Mouse (Mus musculus) urinary bladder, postnatal 36 days (tissue): ENCODE data around the gene Add2.
"Not testable (repeated sequence)": the region's sequence is repeated elsewhere in the genome, so short reads cannot be mapped to it uniquely, and the experiment has no call there.

ENCODE experiments used
- DNase-seq, 2 experiments: peaks; one replicate each; pipeline ENCODE4 v3.0.0; 2022; ENCODE audit warnings: low spot score in 2 of 2, mixed read lengths in 1 of 2

Gene Add2

GRCm38 (mm10) chr6:86028601-86029322, at the start of gene Add2:
Add2 (plus strand) TSS chr6:86028681.
- DNase-seq: no peak

DNA sequence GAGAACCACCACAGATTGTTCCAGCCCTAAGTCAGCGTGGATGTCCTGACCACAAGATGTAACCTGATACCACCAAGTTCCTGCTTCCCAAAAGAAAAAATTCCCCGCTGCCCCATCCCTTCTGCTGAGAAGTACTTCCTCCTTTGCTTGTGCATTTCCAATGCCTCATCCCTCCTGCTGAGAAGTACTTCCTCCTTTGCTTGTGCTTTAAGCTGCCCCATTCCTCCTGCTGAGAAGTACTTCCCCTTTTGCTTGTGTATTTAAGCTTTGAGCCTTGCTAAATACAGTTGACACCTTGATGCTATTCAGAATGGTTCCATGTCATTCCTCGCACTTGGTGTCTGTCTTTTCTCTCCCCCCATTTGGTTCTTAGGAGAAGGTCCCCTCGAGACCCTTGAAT, 49.7 kb upstream of the Add2 start:
- DNase-seq: not testable (repeated sequence)

GRCm38 (mm10) chr6:85984351-85984750, 44.1 kb upstream of the Add2 start:
- no peak for DNase-seq

- DNase-seq: not testable (repeated sequence)
Observed at GRCm38 (mm10) chr6:85989570-85989969, 38.9 kb upstream of the Add2 start.

DNA sequence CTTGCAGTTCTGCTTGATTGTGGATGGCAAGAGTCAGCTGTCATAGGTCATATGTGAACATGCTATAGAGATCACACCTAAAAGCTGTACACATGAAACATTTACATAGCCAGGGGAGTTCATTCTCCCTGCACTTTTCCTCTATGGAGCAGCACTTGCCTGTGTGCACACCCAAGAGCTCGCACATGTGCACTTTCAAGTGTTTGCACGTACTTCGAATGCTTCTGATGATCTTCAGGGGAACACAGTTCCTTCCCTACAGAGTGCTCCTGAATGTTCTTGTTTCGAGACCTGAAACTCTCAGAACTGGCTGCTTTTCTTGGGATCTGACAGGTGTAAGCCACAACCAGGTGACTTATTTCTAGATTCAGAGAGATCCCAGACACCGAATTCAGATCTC, 37.7 kb upstream of the Add2 start:
- not testable (repeated sequence) for DNase-seq

DNA sequence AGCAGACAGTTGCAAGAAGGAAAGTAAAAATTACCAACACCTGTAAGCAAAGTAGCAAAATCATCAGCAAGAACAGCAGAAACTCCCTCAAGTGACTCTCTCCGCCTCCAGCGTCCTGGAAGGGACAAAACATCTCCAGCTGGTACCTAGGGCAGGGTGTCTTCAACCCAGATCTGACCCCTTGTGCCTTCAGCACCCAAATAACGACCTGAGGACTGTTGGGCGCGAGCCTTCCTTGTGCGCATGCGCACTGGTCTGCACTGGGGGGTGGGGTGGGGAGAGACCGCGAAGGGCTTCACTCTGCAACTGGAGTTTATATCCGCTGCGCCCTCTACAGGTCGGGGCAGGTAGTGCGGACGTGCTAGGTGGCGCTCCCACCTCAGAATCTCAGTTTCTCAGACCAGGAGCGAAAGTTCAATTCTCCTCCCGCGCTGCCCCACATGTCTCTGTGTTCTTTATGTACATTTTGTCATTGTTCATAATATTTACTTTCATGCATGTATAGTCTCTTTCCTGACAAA, 25.0 kb upstream of the Add2 start:
- DNase-seq: no peak

GRCm38 (mm10) chr6:86004271-86005148, 24.0 kb upstream of the Add2 start:
- DNase-seq: peak; percentile 57 to 68

DNA sequence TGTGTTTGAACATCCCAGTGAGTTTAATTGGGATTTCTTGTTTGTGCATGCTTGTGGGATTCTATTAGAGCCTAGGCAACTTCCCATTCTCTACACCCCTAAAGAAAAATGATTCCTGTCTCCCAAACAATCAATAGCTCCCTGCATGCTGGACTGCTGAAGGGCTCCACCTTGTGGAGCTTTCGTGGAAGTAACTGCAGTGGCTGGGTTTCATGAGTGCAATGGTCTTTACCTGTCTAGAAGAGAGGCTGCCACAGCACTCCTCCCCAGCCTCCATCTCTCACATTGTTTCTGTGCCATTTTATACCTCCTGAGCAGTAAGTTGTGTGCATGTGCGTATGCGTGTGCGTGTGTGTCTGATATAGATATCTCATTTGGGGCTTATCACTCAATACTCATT, 18.5 kb upstream of the Add2 start:
- peak; percentile 35 to 39 for DNase-seq

DNA sequence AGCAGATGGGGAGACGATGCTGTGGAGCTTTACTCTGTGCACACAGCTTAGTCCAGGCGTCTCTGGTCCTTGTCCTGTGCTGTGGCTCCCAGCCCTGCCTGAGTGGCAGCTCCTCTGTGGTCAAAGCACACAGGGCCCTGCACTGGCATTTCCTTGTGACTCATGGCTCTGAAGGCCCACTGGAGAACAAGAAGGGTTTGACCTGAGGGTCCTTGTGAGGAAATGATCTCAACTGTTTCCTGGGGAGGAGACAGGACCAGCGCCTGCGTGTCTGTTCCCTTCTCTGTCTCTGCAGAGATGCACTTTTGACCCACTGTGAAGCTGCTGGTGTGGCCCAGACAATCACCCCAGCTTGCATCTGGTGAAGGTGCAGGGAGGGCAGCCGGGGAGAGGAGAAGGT, 13.7 kb upstream of the Add2 start:
- not testable (repeated sequence) for DNase-seq

DNA sequence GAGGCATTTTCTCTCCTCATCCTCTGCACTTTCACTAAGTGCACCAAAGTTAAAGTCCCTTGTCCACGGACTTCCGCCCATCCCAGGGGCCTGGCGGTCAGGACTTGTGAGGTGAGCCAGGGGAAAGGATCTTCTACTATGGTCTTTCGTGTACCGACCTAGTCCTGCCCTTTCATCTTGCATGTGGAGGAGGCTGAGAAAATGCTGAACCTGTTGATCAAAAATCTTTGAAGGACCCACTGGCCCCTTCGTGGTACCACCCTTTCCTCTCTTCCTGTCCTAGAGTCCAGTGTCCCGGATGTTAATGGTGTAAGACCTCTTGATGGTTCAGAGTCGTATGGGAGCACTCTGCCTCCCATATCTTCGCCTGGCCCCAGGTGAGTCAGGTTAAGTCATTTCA, 12.6 kb upstream of the Add2 start, which contains the start of gene Figla:
Gene Figla, plus strand, starts transcription at position 301 of the 400 bp plus-strand sequence.
- DNase-seq: no peak

- DNase-seq: no peak
Observed at GRCm38 (mm10) chr6:86016793-86017350, 11.6 kb upstream of the Add2 start.

- DNase-seq: no peak
Observed at GRCm38 (mm10) chr6:86019415-86020237, 8.9 kb upstream of the Add2 start.

DNA sequence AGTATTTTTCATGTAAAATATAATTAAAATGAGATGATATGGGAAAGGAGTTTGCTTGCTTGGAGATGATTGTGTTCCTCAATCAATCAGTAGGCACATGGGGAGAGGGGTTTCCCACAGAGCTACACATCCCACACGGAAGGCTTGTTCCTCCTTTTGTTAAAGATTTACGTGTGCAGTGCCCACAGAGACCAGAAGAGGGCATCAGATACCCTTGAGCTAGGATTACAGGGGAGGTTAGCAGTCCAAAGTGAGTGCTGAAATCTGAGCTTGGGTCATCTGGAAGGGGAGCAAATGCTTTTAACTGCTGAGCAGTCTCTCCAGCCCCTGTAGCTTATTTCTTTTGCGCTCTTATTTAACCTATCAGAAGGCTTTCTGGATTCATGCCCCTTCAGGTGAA, 7.5 kb upstream of the Add2 start:
- no peak for DNase-seq

DNA sequence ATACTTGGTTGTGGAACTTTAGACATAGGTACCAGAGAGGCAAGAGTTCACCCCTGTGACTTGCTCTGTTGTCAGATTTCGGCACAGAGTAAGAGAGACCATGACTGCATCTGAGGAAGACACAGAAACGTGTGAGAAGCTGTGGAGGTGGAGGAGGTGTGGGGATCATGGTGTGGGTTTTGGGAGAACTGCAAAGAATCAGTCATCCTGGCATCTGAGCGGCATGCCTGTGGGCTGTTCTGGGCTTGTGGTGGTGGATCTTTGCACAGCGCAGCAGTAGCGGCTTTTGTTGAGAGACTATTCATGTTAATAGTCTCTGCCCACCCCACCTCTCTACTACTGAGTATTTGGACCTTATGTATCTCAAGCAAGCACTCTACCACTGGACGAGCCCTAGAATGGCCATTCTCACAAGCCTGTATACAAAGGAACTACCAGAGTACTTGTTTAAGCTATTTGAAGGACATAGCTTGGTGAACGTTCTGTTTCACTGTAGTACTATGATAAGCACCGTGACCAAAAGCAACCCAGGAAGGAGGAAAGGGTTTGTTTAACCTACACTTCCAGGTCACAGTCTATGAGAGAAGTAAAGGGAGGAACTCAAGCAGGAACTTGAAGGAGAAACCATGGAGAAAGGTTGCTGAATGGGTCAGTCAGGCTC, 1.7 kb upstream of the Add2 start:
- DNase-seq: no peak

DNA sequence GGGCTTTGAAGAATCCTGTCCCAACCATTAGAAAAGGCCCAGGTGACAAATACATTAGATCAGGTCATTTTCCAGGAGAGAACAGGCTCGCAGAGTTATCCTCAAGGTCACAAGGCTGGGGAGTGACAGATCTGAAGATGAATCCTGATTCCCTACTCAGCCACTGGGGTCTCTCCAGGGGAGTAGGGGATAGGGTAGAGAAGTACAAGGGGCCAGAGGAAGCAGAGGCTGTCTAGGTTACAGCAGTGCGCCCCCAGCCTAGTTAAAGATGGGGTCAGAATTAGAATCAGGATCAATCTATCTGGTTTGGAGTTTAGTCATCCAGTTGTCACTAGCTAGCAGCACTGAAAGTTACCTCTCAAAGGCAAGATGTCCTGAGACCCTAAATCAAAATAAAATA, 331 bp upstream of the Add2 start:
- no peak for DNase-seq

- DNase-seq: no peak
Observed at GRCm38 (mm10) chr6:86029323-86029713, 837 bp downstream of the Add2 start.

DNA sequence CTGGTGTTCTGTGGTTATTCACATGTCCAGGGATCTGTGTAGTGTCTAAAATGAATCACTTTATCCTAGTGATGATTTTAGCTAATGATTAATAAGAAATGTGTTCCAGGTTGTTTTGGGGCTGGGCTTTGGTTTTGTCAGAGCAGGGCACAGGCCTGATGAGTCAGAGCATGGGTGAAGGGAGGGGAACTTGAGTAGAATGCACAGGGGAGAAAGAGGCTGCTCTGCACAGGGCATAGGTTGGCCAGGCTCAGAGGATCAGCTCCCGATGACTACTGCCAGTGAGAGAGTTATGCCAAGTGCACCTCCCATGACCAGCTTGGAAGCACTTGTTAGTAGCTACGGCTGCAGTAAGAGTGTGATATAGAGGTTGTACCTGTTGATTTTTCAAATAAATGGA, 3.0 kb downstream of the Add2 start:
- DNase-seq: peak in 1 of 2 experiments; percentile 36

GRCm38 (mm10) chr6:86033635-86034034, 5.2 kb downstream of the Add2 start:
- DNase-seq: no peak

DNA sequence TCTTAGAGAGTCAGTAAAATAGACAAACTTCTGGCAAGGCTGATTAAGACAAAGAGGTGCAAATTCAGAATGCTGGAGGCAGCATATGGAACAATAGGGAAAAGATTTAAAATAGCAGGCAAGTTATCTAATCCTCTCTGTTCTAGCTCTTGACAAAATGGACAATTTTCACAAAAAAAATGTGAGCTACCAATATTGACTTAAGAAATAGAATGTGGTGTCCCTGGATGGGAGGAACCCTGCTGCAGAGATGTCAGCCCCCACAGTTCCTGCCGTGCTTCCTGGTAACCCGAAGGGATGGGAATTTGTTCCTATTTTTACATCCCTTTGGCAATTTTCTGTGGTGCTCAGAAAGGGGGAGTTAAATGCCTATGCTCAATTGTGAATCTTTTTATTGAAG, 10.4 kb downstream of the Add2 start:
- no peak for DNase-seq

- DNase-seq: no peak
Observed at GRCm38 (mm10) chr6:86040140-86040539, 11.7 kb downstream of the Add2 start.

DNA sequence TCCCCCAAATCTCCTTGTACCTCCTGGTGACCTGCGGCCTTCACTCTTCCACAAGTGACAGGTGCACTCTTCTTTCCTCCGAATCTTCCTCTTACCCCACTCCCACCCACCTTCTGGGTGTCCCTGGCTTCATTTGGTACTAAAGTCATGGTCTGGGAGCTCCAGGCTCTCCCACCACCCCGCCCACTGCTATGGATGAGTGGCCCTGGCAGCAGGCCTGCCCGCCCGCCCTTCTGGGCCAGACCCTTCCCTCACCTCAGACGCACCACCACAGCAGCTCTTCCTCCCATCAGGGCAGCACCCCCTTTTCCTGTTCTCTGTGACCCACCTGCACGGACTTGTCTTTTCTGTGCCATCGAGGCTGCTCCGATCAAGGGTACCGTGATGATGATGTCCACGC, 19.0 kb downstream of the Add2 start:
- no peak for DNase-seq
